Mouse (Mus musculus): ENCODE measurements around the gene Tprkb.
"Not testable (repeated sequence)": the region's sequence is repeated elsewhere in the genome, so short reads cannot be mapped to it uniquely, and the experiment has no call there.

GRCm38 (mm10) chr6:85978736-85979135, 67.1 kb downstream of the Tprkb start:
- TF ChIP-seq CTCF (IDR thresholded peaks at IDR 0.05; ENCODE audit: low read depth, low read length); POLR2A (IDR thresholded peaks at IDR 0.05; ENCODE audit: borderline replicate concordance, low read depth, low read length): not testable (repeated sequence)
